Mouse (Mus musculus) neural tube, embryonic 14.5 days (tissue): ENCODE measurements at regions not wholly inside any gene's neighbourhood (a gene's known extent, or its start where the extent isn't known, plus 50 kb on each side); places are given as distances from the start of the nearest gene placed in this dataset.
A peak's percentile ranks its signal among the peaks of the same experiment; 100 is the strongest.
"Not testable (repeated sequence)": the region's sequence is repeated elsewhere in the genome, so short reads cannot be mapped to it uniquely, and the experiment has no call there.

Source experiments
- ATAC-seq: fragments of 200-750 bp; cut with Nextera tagmentation; 2 replicates; pipeline ENCODE4 v1.8.0; 2017; ENCODE audit warnings: low read depth, mild to moderate bottlenecking, moderate TSS enrichment, moderate library complexity
- H3K27ac ChIP-seq: fragments of 300-500 bp; sonication (generic); 2 replicates; pipeline ENCODE4 v1.5.1; 2014; ENCODE audit warnings: low read depth, mild to moderate bottlenecking, control low read depth, low read length, moderate library complexity, mixed read lengths
- H3K27me3 ChIP-seq: fragments of 300-500 bp; sonication (generic); 2 replicates; pipeline ENCODE4 v1.6.1; 2014; ENCODE audit warnings: low read length; ENCODE audit not compliant: control insufficient read depth, insufficient read depth
- H3K36me3 ChIP-seq: fragments of 300-500 bp; sonication (generic); 2 replicates; pipeline ENCODE4 v1.6.1; 2014; ENCODE audit warnings: low read length, mixed read lengths; ENCODE audit not compliant: control insufficient read depth, insufficient read depth
- H3K4me1 ChIP-seq: fragments of 300-500 bp; sonication (generic); 2 replicates; pipeline ENCODE4 v1.6.1; 2014; ENCODE audit warnings: low read length; ENCODE audit not compliant: control insufficient read depth, insufficient read depth
- H3K4me2 ChIP-seq: fragments of 300-500 bp; sonication (generic); 2 replicates; pipeline ENCODE4 v1.6.1; 2014; ENCODE audit warnings: mild to moderate bottlenecking, low read depth, low read length, control low read depth
- H3K4me3 ChIP-seq: fragments of 300-500 bp; sonication (generic); 2 replicates; pipeline ENCODE4 v1.5.1; 2014; ENCODE audit warnings: low read depth, low read length, control low read depth, mixed read lengths
- H3K9ac ChIP-seq: fragments of 300-500 bp; sonication (generic); replicated peaks from 2 replicates; pipeline ENCODE4 v1.6.1; 2014; ENCODE audit warnings: low read depth, mild to moderate bottlenecking, control low read depth, low read length, mixed read lengths
- H3K9me3 ChIP-seq: fragments of 300-500 bp; sonication (generic); 2 replicates; pipeline ENCODE4 v1.6.1; 2016; ENCODE audit warnings: low read length; ENCODE audit not compliant: control insufficient read depth
- WGBS: fragments of 180-500 bp; shearing (Covaris S2); extraction: QIAGEN DNeasy Blood & Tissue Kit; methylation state at CpG from one replicate; pipeline ENCODE4 v1.1.7; 2014; 5-methylcytosine and 5-hydroxymethylcytosine counted together

DNA sequence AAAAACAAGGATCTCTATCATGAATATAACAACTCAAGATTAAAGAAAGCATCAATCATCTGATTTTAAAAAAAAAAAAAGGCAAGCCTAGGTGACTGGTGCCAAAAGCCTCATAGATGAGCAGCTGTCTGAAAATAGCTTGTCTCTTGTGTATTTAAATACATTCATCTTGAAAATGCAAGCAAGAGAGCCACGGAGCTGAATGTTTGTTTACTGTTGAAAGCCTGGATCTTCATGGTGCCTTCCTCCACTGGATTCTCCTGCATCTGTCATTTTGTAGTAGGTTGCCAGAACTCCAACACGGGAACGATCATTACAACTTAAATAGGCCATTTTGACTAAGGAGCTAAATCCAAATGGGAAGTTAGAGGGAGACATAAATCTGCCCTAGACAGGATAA, 106.6 kb upstream of the Gm9972 start:
- Histone ChIP-seq H3K27me3 (no peaks in the 10 kb centered on the region), H3K4me3 (no peak overlapping the region), H3K9me3 (no peaks in the 10 kb centered on the region), H3K4me1 (no peaks in the 10 kb centered on the region), H3K4me2 (no peak overlapping the region), H3K36me3 (no peaks in the 10 kb centered on the region), H3K9ac (no peak overlapping the region), H3K27ac (no peak overlapping the region)
- 55% methylated on average over 3 of the region's 3 CpGs for WGBS
- ATAC-seq: no peak

GRCm38 (mm10) chr11:42939271-42939670, 96.3 kb upstream of the Gm9972 start:
- not testable (repeated sequence) for H3K36me3 ChIP-seq, H3K4me1 ChIP-seq, ATAC-seq, H3K4me2 ChIP-seq, H3K9me3 ChIP-seq, H3K27me3 ChIP-seq, H3K9ac ChIP-seq, H3K27ac ChIP-seq, H3K4me3 ChIP-seq
- WGBS: 84% methylated on average over 4 of the region's 4 CpGs

GRCm38 (mm10) chr11:42941561-42941960, 94.0 kb upstream of the Gm9972 start:
- H3K9me3 ChIP-seq: no peaks in the 10 kb centered on the region
- H3K4me3 ChIP-seq: no peak overlapping the region
- H3K4me2 ChIP-seq: no peak overlapping the region
- 0 out of 2 replicates have a peak, but pooled peaks have one; percentile 24 for ATAC-seq
- no peaks in the 10 kb centered on the region for H3K36me3 ChIP-seq
- H3K4me1 ChIP-seq: no peaks in the 10 kb centered on the region
- WGBS: 85% methylated on average over 3 of the region's 3 CpGs
- no peak overlapping the region for H3K9ac ChIP-seq
- no peaks in the 10 kb centered on the region for H3K27me3 ChIP-seq
- no peak overlapping the region; the same call in 1 of the 2 replicates for H3K27ac ChIP-seq

DNA sequence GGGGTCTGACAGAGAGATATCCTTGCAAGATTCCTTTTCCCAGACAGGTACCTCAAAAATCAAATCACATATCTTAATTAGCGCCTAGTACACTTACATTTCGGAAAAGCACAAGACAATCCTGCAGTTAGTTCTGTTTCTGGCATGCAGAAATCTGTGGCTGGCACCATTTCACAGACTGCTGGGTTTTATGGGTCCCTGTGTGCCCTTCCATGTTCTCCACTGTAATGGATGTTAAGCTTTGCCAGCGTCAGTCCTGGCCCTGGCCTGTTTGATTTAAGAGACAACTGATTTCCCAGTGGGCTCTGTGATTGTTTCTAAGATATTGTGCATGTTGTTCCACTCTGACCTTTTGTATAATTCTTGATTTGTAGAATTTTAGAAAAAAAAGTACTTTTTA, 93.3 kb upstream of the Gm9972 start:
- Histone ChIP-seq H3K4me2 (no peak overlapping the region), H3K9me3 (no peaks in the 10 kb centered on the region), H3K36me3 (no peaks in the 10 kb centered on the region), H3K4me3 (no peak overlapping the region), H3K4me1 (no peaks in the 10 kb centered on the region), H3K27me3 (no peaks in the 10 kb centered on the region), H3K9ac (no peak overlapping the region), H3K27ac (no peak overlapping the region)
- WGBS: 44% methylated on average over 3 of the region's 3 CpGs
- peak; percentile 85 for ATAC-seq

DNA sequence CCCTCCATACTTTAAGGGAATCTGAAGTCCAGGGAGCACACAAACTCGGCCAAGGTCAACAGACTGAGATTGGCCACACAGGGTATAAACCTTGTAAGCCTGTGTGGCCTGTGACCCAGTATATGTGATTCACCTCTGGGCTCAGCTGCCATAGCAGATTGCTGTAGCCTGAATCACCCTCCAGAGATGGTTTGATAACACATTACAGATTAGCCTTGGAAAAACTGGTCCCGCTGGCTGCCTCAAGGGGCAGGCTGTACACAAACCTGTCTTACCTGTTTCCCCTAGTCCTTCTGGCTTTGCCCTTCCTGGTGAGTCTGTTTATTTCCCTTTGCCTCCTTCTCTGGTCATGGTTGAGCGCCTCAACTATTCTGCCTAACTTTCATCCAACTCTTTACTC, 91.0 kb upstream of the Gm9972 start:
- Histone ChIP-seq H3K4me1 (no peaks in the 10 kb centered on the region), H3K27ac (no peak overlapping the region), H3K4me2 (no peak overlapping the region), H3K9ac (no peak overlapping the region), H3K4me3 (no peak overlapping the region), H3K36me3 (no peaks in the 10 kb centered on the region), H3K9me3 (no peaks in the 10 kb centered on the region), H3K27me3 (no peaks in the 10 kb centered on the region)
- 71% methylated on average over 3 of the region's 3 CpGs for WGBS
- ATAC-seq: no peak

- H3K9ac ChIP-seq: no peak overlapping the region
- no peak overlapping the region for H3K27ac ChIP-seq
- no peaks in the 10 kb centered on the region for H3K27me3 ChIP-seq
- WGBS: 95% methylated on average over 1 of the region's 1 CpGs
- H3K4me2 ChIP-seq: no peak overlapping the region
- ATAC-seq: no peak
- no peaks in the 10 kb centered on the region for H3K9me3 ChIP-seq
- H3K4me3 ChIP-seq: no peak overlapping the region
- H3K36me3 ChIP-seq: no peaks in the 10 kb centered on the region
- H3K4me1 ChIP-seq: no peaks in the 10 kb centered on the region
Measured at GRCm38 (mm10) chr11:42949823-42950222, 85.7 kb upstream of the Gm9972 start.

- ATAC-seq: no peak
- Histone ChIP-seq H3K4me1 (no peaks in the 10 kb centered on the region), H3K9ac (no peak overlapping the region), H3K27me3 (no peaks in the 10 kb centered on the region), H3K36me3 (no peaks in the 10 kb centered on the region), H3K4me2 (no peak overlapping the region), H3K4me3 (no peak overlapping the region), H3K27ac (no peak overlapping the region), H3K9me3 (no peaks in the 10 kb centered on the region)
- WGBS: 64% methylated on average over 5 of the region's 5 CpGs
Measured at GRCm38 (mm10) chr11:42954169-42954568, 81.4 kb upstream of the Gm9972 start.

GRCm38 (mm10) chr11:42965732-42966131, 69.8 kb upstream of the Gm9972 start:
- WGBS: 71% methylated on average over 1 of the region's 1 CpGs
- Histone ChIP-seq H3K4me1 (no peaks in the 10 kb centered on the region), H3K9ac (no peak overlapping the region), H3K36me3 (no peaks in the 10 kb centered on the region), H3K4me3 (no peak overlapping the region), H3K9me3 (no peaks in the 10 kb centered on the region), H3K27me3 (no peaks in the 10 kb centered on the region), H3K27ac (no peak overlapping the region), H3K4me2 (no peak overlapping the region)
- ATAC-seq: no peak

GRCm38 (mm10) chr11:42978245-42978644, 57.3 kb upstream of the Gm9972 start:
- ATAC-seq: peak; percentile 85; the same call in 1 of the 2 replicates
- Histone ChIP-seq H3K4me3 (no peak overlapping the region), H3K36me3 (no peaks in the 10 kb centered on the region), H3K9ac (no peak overlapping the region), H3K4me2 (no peak overlapping the region), H3K27me3 (no peaks in the 10 kb centered on the region), H3K27ac (no peak overlapping the region), H3K9me3 (no peaks in the 10 kb centered on the region), H3K4me1 (no peaks in the 10 kb centered on the region)
- WGBS: 43% methylated on average over 2 of the region's 2 CpGs
